Mouse (Mus musculus) MEL (cell line): ENCODE results near the gene Sema3b. TPM values are rescaled to one million over a fixed set of nuclear protein-coding genes. Genes with fewer than 3 reads are reported as not detected.
A peak's percentile ranks its signal among the peaks of the same experiment; 100 is the strongest.

ENCODE experiments used
- DNase-seq: peaks from one replicate; pipeline ENCODE4 v3.0.0; 2011; ENCODE audit warnings: low read depth, low spot score
- H3K27ac ChIP-seq: 2 replicates; pipeline ENCODE4 v1.5.1; 2012; ENCODE audit warnings: low read depth, mild to moderate bottlenecking, control low read depth, low read length, moderate library complexity; ENCODE audit not compliant: control insufficient read depth
- H3K27me3 ChIP-seq, 2 experiments: fragments of 150-350 bp in 1 of 2; sonication (generic) in 1 of 2; 2 replicates each; pipeline ENCODE4 v1.6.1; 2012; ENCODE audit warnings: low read length in 2 of 2, mild to moderate bottlenecking in 2 of 2, improper control_type of control experiment in 1 of 2, moderate library complexity in 1 of 2; ENCODE audit not compliant: insufficient read depth in 2 of 2, control insufficient read depth in 1 of 2
- H3K36me3 ChIP-seq, 2 experiments: 2 replicates each; pipeline ENCODE4 v1.6.1; 2012 to 2014; ENCODE audit warnings: low read length in 2 of 2, improper control_type of control experiment in 1 of 2, inconsistent platforms in 1 of 2, mild to moderate bottlenecking in 1 of 2; ENCODE audit not compliant: insufficient read depth in 2 of 2, control insufficient read depth in 1 of 2
- H3K4me1 ChIP-seq, 2 experiments: fragments of 150-350 bp in 1 of 2; sonication (generic) in 1 of 2; 2 replicates each; pipeline ENCODE4 v1.6.1; 2012; ENCODE audit warnings: low read length in 2 of 2, improper control_type of control experiment in 1 of 2, mild to moderate bottlenecking in 1 of 2; ENCODE audit not compliant: insufficient read depth in 2 of 2, control insufficient read depth in 1 of 2
- H3K4me3 ChIP-seq, 2 experiments: fragments of 150-350 bp in 1 of 2; sonication (generic) in 1 of 2; 2 replicates each; pipeline ENCODE4 v1.5.1; 2012; ENCODE audit warnings: low read depth in 2 of 2, low read length in 2 of 2, mild to moderate bottlenecking in 2 of 2, moderate library complexity in 2 of 2, control low read depth in 1 of 2, improper control_type of control experiment in 1 of 2; ENCODE audit not compliant: control insufficient read depth in 1 of 2, insufficient read depth in 1 of 2
- H3K79me2 ChIP-seq: 2 replicates; pipeline ENCODE4 v1.6.1; 2012; ENCODE audit warnings: mild to moderate bottlenecking, low read length, moderate library complexity; ENCODE audit not compliant: control insufficient read depth, poor library complexity, insufficient read depth
- H3K9ac ChIP-seq: 2 replicates; pipeline ENCODE4 v1.6.1; 2012; ENCODE audit warnings: low read depth, mild to moderate bottlenecking, control low read depth, low read length, moderate library complexity; ENCODE audit not compliant: control insufficient read depth, poor library complexity, severe bottlenecking
- H3K9me3 ChIP-seq: fragments of 150-350 bp; sonication (generic); replicated peaks from 2 replicates; pipeline ENCODE4 v1.6.1; 2012; ENCODE audit warnings: mild to moderate bottlenecking, low read length, improper control_type of control experiment, moderate library complexity; ENCODE audit not compliant: insufficient read depth
- BHLHE40 ChIP-seq: IDR thresholded peaks from 2 replicates; pipeline ENCODE4 v1.6.1; 2012; ENCODE audit warnings: low read depth, mild to moderate bottlenecking, inconsistent platforms, low read length, improper control_type of control experiment, borderline replicate concordance
- CHD1 ChIP-seq: IDR thresholded peaks from 2 replicates; pipeline ENCODE4 v1.6.1; 2012; ENCODE audit warnings: low read depth, mild to moderate bottlenecking, inconsistent platforms, low read length, improper control_type of control experiment
- CTCF ChIP-seq, 3 experiments: IDR thresholded peaks in 2 of 3; conservative IDR thresholded peaks in 1 of 3; 2 replicates each; pipeline ENCODE4 v1.5.1; 2011 to 2012; ENCODE audit warnings: low read length in 3 of 3, low read depth in 2 of 3, mild to moderate bottlenecking in 2 of 3, improper control_type of control experiment in 1 of 3, inconsistent platforms in 1 of 3, mixed read lengths in 1 of 3, moderate library complexity in 1 of 3; ENCODE audit not compliant: control insufficient read depth in 1 of 3, insufficient read depth in 1 of 3, poor library complexity in 1 of 3, severe bottlenecking in 1 of 3
- E2F4 ChIP-seq: IDR thresholded peaks from 2 replicates; pipeline ENCODE4 v1.6.1; 2011; ENCODE audit warnings: low read depth, low read length, improper control_type of control experiment, borderline replicate concordance
- ELF1 ChIP-seq: IDR thresholded peaks from 2 replicates; pipeline ENCODE4 v1.6.1; 2014; ENCODE audit warnings: low read depth, mild to moderate bottlenecking, inconsistent platforms, low read length, improper control_type of control experiment, moderate library complexity
- EP300 ChIP-seq, 2 experiments: IDR thresholded peaks; 2 replicates each; pipeline ENCODE4 v1.6.1; 2011; ENCODE audit warnings: improper control_type of control experiment in 2 of 2, low read length in 2 of 2, low read depth in 1 of 2, mild to moderate bottlenecking in 1 of 2
- GABPA ChIP-seq: IDR thresholded peaks from 2 replicates; pipeline ENCODE4 v1.6.1; 2012; ENCODE audit warnings: low read depth, mild to moderate bottlenecking, inconsistent platforms, low read length, improper control_type of control experiment, moderate library complexity
- GATA1 ChIP-seq: IDR thresholded peaks from 2 replicates; pipeline ENCODE4 v1.6.1; 2011; ENCODE audit warnings: low read depth, low read length, improper control_type of control experiment
- HCFC1 ChIP-seq: IDR thresholded peaks from 2 replicates; pipeline ENCODE4 v1.6.1; 2012; ENCODE audit warnings: low read depth, mild to moderate bottlenecking, inconsistent platforms, low read length, improper control_type of control experiment, moderate library complexity
- JUND ChIP-seq: IDR thresholded peaks from 2 replicates; pipeline ENCODE4 v1.6.1; 2011; ENCODE audit warnings: low read depth, mild to moderate bottlenecking, improper control_type of control experiment, low read length
- KAT2A ChIP-seq: conservative IDR thresholded peaks from 2 replicates; pipeline ENCODE4 v1.6.1; 2012; ENCODE audit warnings: low read depth, low read length, improper control_type of control experiment, inconsistent platforms
- MAFK ChIP-seq: IDR thresholded peaks from 2 replicates; pipeline ENCODE4 v1.6.1; 2011; ENCODE audit warnings: low read depth, mild to moderate bottlenecking, low read length, improper control_type of control experiment, borderline replicate concordance
- MAX ChIP-seq: IDR thresholded peaks from 2 replicates; pipeline ENCODE4 v1.6.1; 2011; ENCODE audit warnings: low read length, improper control_type of control experiment
- MAZ ChIP-seq: IDR thresholded peaks from 2 replicates; pipeline ENCODE4 v1.6.1; 2012; ENCODE audit warnings: low read depth, mild to moderate bottlenecking, inconsistent platforms, low read length, improper control_type of control experiment
- MXI1 ChIP-seq: IDR thresholded peaks from 2 replicates; pipeline ENCODE4 v1.6.1; 2011; ENCODE audit warnings: mild to moderate bottlenecking, low read depth, low read length, improper control_type of control experiment
- MYB ChIP-seq: IDR thresholded peaks from 2 replicates; pipeline ENCODE4 v1.6.1; 2011; ENCODE audit warnings: mild to moderate bottlenecking, low read depth, low read length, improper control_type of control experiment
- MYC ChIP-seq: IDR thresholded peaks from 2 replicates; pipeline ENCODE4 v1.6.1; 2011; ENCODE audit warnings: low read depth, mild to moderate bottlenecking, low read length, improper control_type of control experiment, moderate library complexity
- NELFE ChIP-seq: IDR thresholded peaks from 2 replicates; pipeline ENCODE4 v1.6.1; 2011; ENCODE audit warnings: low read depth, low read length, improper control_type of control experiment
- NRF1 ChIP-seq: IDR thresholded peaks from 2 replicates; pipeline ENCODE4 v1.6.1; 2014; ENCODE audit warnings: low read depth, mild to moderate bottlenecking, inconsistent platforms, low read length, improper control_type of control experiment, moderate library complexity; ENCODE audit not compliant: poor library complexity, insufficient read depth, severe bottlenecking
- POLR2A ChIP-seq, 2 experiments: IDR thresholded peaks; 2 replicates each; pipeline ENCODE4 v1.6.1; 2011 to 2012; ENCODE audit warnings: low read length in 2 of 2, mild to moderate bottlenecking in 2 of 2, control low read depth in 1 of 2, improper control_type of control experiment in 1 of 2, low read depth in 1 of 2, moderate library complexity in 1 of 2; ENCODE audit not compliant: control insufficient read depth in 1 of 2, insufficient read depth in 1 of 2, poor library complexity in 1 of 2
- POLR2AphosphoS2 ChIP-seq: IDR thresholded peaks from 2 replicates; pipeline ENCODE4 v1.6.1; 2011; ENCODE audit warnings: low read length, improper control_type of control experiment
- POLR2AphosphoS5 ChIP-seq: IDR thresholded peaks from 2 replicates; pipeline ENCODE4 v1.6.1; 2012; ENCODE audit warnings: low read depth, borderline replicate concordance, mild to moderate bottlenecking, inconsistent platforms, low read length, moderate library complexity, mixed read lengths
- RAD21 ChIP-seq: IDR thresholded peaks from 2 replicates; pipeline ENCODE4 v1.6.1; 2011; ENCODE audit warnings: mild to moderate bottlenecking, low read depth, low read length, improper control_type of control experiment
- RCOR1 ChIP-seq: IDR thresholded peaks from 2 replicates; pipeline ENCODE4 v1.6.1; 2012; ENCODE audit warnings: low read depth, mild to moderate bottlenecking, inconsistent platforms, low read length, improper control_type of control experiment
- SIN3A ChIP-seq: IDR thresholded peaks from 2 replicates; pipeline ENCODE4 v1.6.1; 2012; ENCODE audit warnings: low read length, improper control_type of control experiment, inconsistent platforms
- SMC3 ChIP-seq: IDR thresholded peaks from 2 replicates; pipeline ENCODE4 v1.6.1; 2011; ENCODE audit warnings: low read depth, low read length, improper control_type of control experiment
- TAL1 ChIP-seq: IDR thresholded peaks from 2 replicates; pipeline ENCODE4 v1.6.1; 2012; ENCODE audit warnings: mild to moderate bottlenecking, inconsistent platforms, low read length, moderate library complexity, mixed read lengths
- TBP ChIP-seq: IDR thresholded peaks from 2 replicates; pipeline ENCODE4 v1.8.0; 2011; ENCODE audit warnings: low read depth, low read length, improper control_type of control experiment
- TCF12 ChIP-seq: IDR thresholded peaks from 2 replicates; pipeline ENCODE4 v1.6.1; 2014; ENCODE audit warnings: low read depth, mild to moderate bottlenecking, inconsistent platforms, low read length, improper control_type of control experiment, moderate library complexity
- UBTF ChIP-seq: IDR thresholded peaks from 2 replicates; pipeline ENCODE4 v1.6.1; 2012; ENCODE audit warnings: low read depth, mild to moderate bottlenecking, inconsistent platforms, low read length, improper control_type of control experiment, moderate library complexity, borderline replicate concordance; ENCODE audit not compliant: insufficient read depth
- USF1 ChIP-seq: IDR thresholded peaks from 2 replicates; pipeline ENCODE4 v1.6.1; 2014; ENCODE audit warnings: low read depth, mild to moderate bottlenecking, inconsistent platforms, low read length, improper control_type of control experiment, moderate library complexity
- USF2 ChIP-seq, 2 experiments: IDR thresholded peaks; 2 replicates each; pipeline ENCODE4 v1.6.1; 2011 to 2012; ENCODE audit warnings: improper control_type of control experiment in 2 of 2, low read length in 2 of 2, borderline replicate concordance in 1 of 2, inconsistent platforms in 1 of 2, low read depth in 1 of 2, mild to moderate bottlenecking in 1 of 2; ENCODE audit not compliant: insufficient read depth in 1 of 2
- ZC3H11A ChIP-seq: IDR thresholded peaks from 2 replicates; pipeline ENCODE4 v1.6.1; 2012; ENCODE audit warnings: low read depth, mild to moderate bottlenecking, inconsistent platforms, low read length, improper control_type of control experiment
- ZKSCAN1 ChIP-seq: IDR thresholded peaks from 2 replicates; pipeline ENCODE4 v1.6.1; 2012; ENCODE audit warnings: low read depth, mild to moderate bottlenecking, inconsistent platforms, low read length, improper control_type of control experiment, moderate library complexity
- ZMIZ1 ChIP-seq: IDR thresholded peaks from 2 replicates; pipeline ENCODE4 v1.6.1; 2012; ENCODE audit warnings: low read depth, mild to moderate bottlenecking, inconsistent platforms, low read length, improper control_type of control experiment, moderate library complexity
- ZNF384 ChIP-seq: IDR thresholded peaks from 2 replicates; pipeline ENCODE4 v1.6.1; 2012; ENCODE audit warnings: low read depth, mild to moderate bottlenecking, inconsistent platforms, low read length, improper control_type of control experiment
- polyA plus RNA-seq, 2 experiments: library from polyadenylated mRNA; stranded (reverse) in 1 of 2; unstranded in 1 of 2; fragments of >175 nt in 1 of 2; fragments of >200 nt in 1 of 2; gene quantifications; 2 replicates each; pipeline versions ENCODE4 v1.2.1 to v1.2.4; 2012; ENCODE audit warnings: low replicate concordance in 2 of 2, low read depth in 1 of 2; ENCODE audit not compliant: insufficient read length in 2 of 2, insufficient read depth in 1 of 2, missing spikeins in 1 of 2
- total RNA-seq: library from RNA; depleted of rRNA; stranded (reverse); fragments of 300-350 nt; gene quantifications from 2 replicates; pipeline ENCODE4 v1.2.3, GENCODE M21; 2012

Gene Sema3b
- total and polyA plus RNA-seq, 3 experiments: 0.04 to 0.21 TPM; not detected in 1

DNA sequence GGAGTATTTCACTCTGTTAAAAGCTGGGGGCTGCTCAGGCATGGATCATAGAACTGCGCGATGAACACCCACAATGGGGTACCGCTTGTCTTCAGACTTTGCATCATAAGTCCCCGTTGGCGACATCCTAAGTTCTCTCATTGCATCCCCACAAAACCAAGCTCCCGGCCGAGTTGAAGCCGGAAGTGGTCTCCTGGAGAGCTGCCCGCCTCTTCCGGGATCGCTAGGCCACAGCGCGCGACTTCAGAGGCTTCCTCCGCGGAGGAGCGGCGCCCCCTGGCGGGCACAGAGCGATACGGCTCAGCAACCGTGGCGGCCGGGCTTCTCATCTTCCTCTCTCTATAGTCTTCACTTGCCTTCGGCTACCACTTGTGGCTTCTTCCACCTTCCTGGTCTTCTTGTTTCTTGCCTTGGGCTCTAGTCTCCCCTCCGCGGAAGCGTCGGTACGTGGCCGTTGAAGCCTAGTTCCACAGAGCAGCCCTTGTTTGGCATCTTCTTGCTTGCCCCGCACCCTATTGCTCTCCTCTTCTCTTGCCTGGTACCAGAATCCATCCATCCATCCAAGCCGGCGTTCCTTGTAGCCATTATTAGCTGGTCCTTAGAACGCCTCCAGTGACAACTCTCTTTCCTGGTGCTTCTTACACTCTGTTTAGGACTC is 35.6 kb upstream of the Sema3b start:
- peak overlapping the region; percentile 64 to 82 for H3K4me3 ChIP-seq
- H3K9ac ChIP-seq: peak overlapping the region; percentile 68
- DNase-seq: peak; percentile 97
- H3K9me3 ChIP-seq: no peaks in the 10 kb centered on the region
- peak overlapping the region; percentile 21; the same call in 1 of the 2 replicates for H3K27ac ChIP-seq
- TF ChIP-seq GATA1: no peak
- TF ChIP-seq ZC3H11A: peak; percentile 83
- 0 out of 2 replicates have a peak, but pooled peaks have one; percentile 45 for TF ChIP-seq MXI1
- peak; percentile 94 for TF ChIP-seq ELF1
- no peak for TF ChIP-seq KAT2A
- TF ChIP-seq MYB: no peak
- TF ChIP-seq POLR2AphosphoS2: peak; percentile 78; the same call in 1 of the 2 replicates
- TF ChIP-seq CHD1: no peak
- TF ChIP-seq ZKSCAN1: no peak
- TF ChIP-seq HCFC1: peak; percentile 81
- TF ChIP-seq ZMIZ1: peak; percentile 75; the same call in 1 of the 2 replicates
- no peak for TF ChIP-seq BHLHE40
- peak; percentile 85 for TF ChIP-seq NELFE
- TF ChIP-seq SIN3A: peak; percentile 84
- peak; percentile 45; the same call in 1 of the 2 replicates for TF ChIP-seq TCF12
- TF ChIP-seq USF1: no peak
- no peak for TF ChIP-seq MAFK
- peak; percentile 83 to 99 (median 99) for TF ChIP-seq CTCF (IDR thresholded peaks at IDR 0.05 in 2 of 3, conservative IDR thresholded peaks at IDR 0.05 in 1 of 3; ENCODE audit: control insufficient read depth in 1 of 3, insufficient read depth in 1 of 3, low read depth in 2 of 3, low read length in 3 of 3, poor library complexity in 1 of 3, severe bottlenecking in 1 of 3)
- no peak for TF ChIP-seq JUND
- TF ChIP-seq RAD21: peak; percentile 87
- no peak for TF ChIP-seq MAX
- no peak for TF ChIP-seq MAZ
- no peak for TF ChIP-seq USF2 (IDR thresholded peaks at IDR 0.05; ENCODE audit: borderline replicate concordance in 1 of 2, insufficient read depth in 1 of 2, low read depth in 1 of 2, low read length in 2 of 2)
- TF ChIP-seq UBTF: no peak
- peak; percentile 93 for TF ChIP-seq SMC3
- no peak for TF ChIP-seq RCOR1
- TF ChIP-seq TAL1: no peak
- no peak for TF ChIP-seq ZNF384
- peak; percentile 59 to 92; a peak in 3 of 4 replicates for TF ChIP-seq POLR2A (IDR thresholded peaks at IDR 0.05; ENCODE audit: control insufficient read depth in 1 of 2, insufficient read depth in 1 of 2, low read depth in 1 of 2, low read length in 2 of 2, poor library complexity in 1 of 2)
- TF ChIP-seq MYC: no peak
- no peak for TF ChIP-seq NRF1
- no peak for TF ChIP-seq GABPA
- no peak for TF ChIP-seq EP300 (IDR thresholded peaks at IDR 0.05; ENCODE audit: low read depth in 1 of 2, low read length in 2 of 2)
- TF ChIP-seq E2F4: no peak; the same call in 1 of the 2 replicates
- peak; percentile 72; the same call in 1 of the 2 replicates for TF ChIP-seq TBP
- no peak for TF ChIP-seq POLR2AphosphoS5
- H3K4me1 ChIP-seq: peaks cover 0 to 24% of the 10 kb centered on the region in 2 experiments; a peak in 3 of 4 replicates
- H3K27me3 ChIP-seq: no peaks in the 10 kb centered on the region
- H3K36me3 ChIP-seq: peaks cover 0 to 7% of the 10 kb centered on the region in 2 experiments; a peak in 2 of 4 replicates
- no peaks in the 10 kb centered on the region; the same call in 1 of the 2 replicates for H3K79me2 ChIP-seq
